In the genomic region with DNA sequence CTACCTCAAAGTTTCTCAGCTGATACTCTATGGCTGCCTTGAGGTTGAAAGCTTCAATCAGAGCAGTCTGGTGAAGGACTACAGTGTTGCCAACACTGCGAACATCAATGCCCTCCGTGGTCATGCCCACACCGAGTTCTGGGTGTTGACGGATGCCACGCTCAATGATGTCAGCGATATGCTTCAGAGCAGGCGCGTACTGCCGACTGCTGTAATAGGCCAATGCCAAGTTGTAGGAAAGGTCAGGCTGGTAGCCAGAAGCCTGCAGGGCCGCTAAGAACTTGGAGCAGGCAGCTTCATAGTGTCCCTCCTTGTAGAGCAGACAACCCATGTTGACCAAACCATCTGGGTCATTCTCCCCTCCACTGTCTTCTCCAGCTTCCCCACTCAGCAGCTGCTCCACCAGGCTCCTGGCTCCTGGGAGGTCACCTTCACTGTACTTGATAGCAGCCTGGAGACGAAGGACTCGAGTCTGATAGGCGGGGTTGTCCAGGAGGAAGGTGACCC, we compare ENCODE assay signal across 8 mouse cellular contexts. TPM values are rescaled to one million over a fixed set of nuclear protein-coding genes. Genes with fewer than 3 reads are reported as not detected.
DNase-seq lines count a peak whose midpoint lies in the region; ATAC-seq and TF ChIP-seq lines count a peak whose summit lies in the region.
"Not testable (repeated sequence)": the region's sequence is repeated elsewhere in the genome, so short reads cannot be mapped to it uniquely, and the experiment has no call there.

No protein-coding gene starts in this region.

- not testable (repeated sequence) for H3K36me3 ChIP-seq in embryonic facial prominence, embryonic 12.5 days; forebrain, postnatal 0 days (ENCODE audit: insufficient read depth); hindbrain, embryonic 10.5 days; limb, embryonic 14.5 days (ENCODE audit: control insufficient read depth, insufficient read depth, low read length); lung, embryonic 16.5 days (ENCODE audit: control insufficient read depth, insufficient read depth, low read length); neural tube, embryonic 12.5 days; thymus, adult 2 months (ENCODE audit: control insufficient read depth, insufficient read depth, low read length)

- WGBS in embryonic facial prominence, embryonic 12.5 days = 95% methylated on average over 13 of the region's 13 CpGs
- 96% methylated on average over 13 of the region's 13 CpGs for WGBS in forebrain, postnatal 0 days
- WGBS in hindbrain, embryonic 10.5 days = 97% methylated on average over 13 of the region's 13 CpGs
- WGBS in limb, embryonic 14.5 days = 97% methylated on average over 13 of the region's 13 CpGs
- 92% methylated on average over 13 of the region's 13 CpGs for WGBS in lung, embryonic 16.5 days
- WGBS in neural tube, embryonic 12.5 days = 96% methylated on average over 13 of the region's 13 CpGs
- 98% methylated on average over 13 of the region's 13 CpGs for WGBS in thymus, adult 2 months

- DNase-seq in forebrain, postnatal 0 days; hindbrain, embryonic 10.5 days (ENCODE audit: low spot score); limb, embryonic 14.5 days (ENCODE audit: low spot score); thymus, adult 2 months: not testable (repeated sequence)
- peak; percentile 12 for DNase-seq in kidney, adult 11 months

- not testable (repeated sequence) for H3K27ac ChIP-seq in embryonic facial prominence, embryonic 12.5 days; forebrain, postnatal 0 days (ENCODE audit: low read depth, low read length); limb, embryonic 14.5 days (replicated peaks; ENCODE audit: low read depth, low read length); lung, embryonic 16.5 days (ENCODE audit: low read length); neural tube, embryonic 12.5 days; thymus, adult 2 months (ENCODE audit: control insufficient read depth, insufficient read depth, low read length)
- peak overlapping the region; percentile 92 for H3K27ac ChIP-seq in hindbrain, embryonic 10.5 days

- H3K9me3 ChIP-seq in embryonic facial prominence, embryonic 12.5 days; forebrain, postnatal 0 days (ENCODE audit: low read length); hindbrain, embryonic 10.5 days; limb, embryonic 14.5 days (ENCODE audit: control insufficient read depth, low read length); lung, embryonic 16.5 days (ENCODE audit: control insufficient read depth, low read length); neural tube, embryonic 12.5 days: not testable (repeated sequence)

- TF ChIP-seq POLR2A in limb, embryonic 14.5 days (IDR thresholded peaks at IDR 0.05; ENCODE audit: borderline replicate concordance, extremely low read depth, insufficient read depth, insufficient read length); thymus, adult 2 months (IDR thresholded peaks at IDR 0.05; ENCODE audit: control insufficient read depth, extremely low read depth, insufficient read depth, low read length, poor library complexity): not testable (repeated sequence)

- TF ChIP-seq CTCF in forebrain, postnatal 0 days (IDR thresholded peaks at IDR 0.05; ENCODE audit: low read depth); thymus, adult 2 months (IDR thresholded peaks at IDR 0.05; ENCODE audit: borderline replicate concordance, control insufficient read depth, extremely low read depth, insufficient read depth, low read length, poor library complexity): not testable (repeated sequence)

- H3K9ac ChIP-seq in embryonic facial prominence, embryonic 12.5 days; forebrain, postnatal 0 days; neural tube, embryonic 12.5 days: not testable (repeated sequence)
- peak overlapping the region; percentile 47; the same call in 1 of the 2 replicates for H3K9ac ChIP-seq in limb, embryonic 14.5 days (ENCODE audit: low read depth, low read length, severe bottlenecking)
- H3K9ac ChIP-seq in lung, embryonic 16.5 days (ENCODE audit: low read length) = peak overlapping the region; percentile 68; the same call in 1 of the 2 replicates

- ATAC-seq in embryonic facial prominence, embryonic 12.5 days (ENCODE audit: insufficient number of reproducible peaks, insufficient read depth, low FRiP score, low TSS enrichment) = 0 out of 2 replicates have a peak, but pooled peaks have one; percentile 26
- ATAC-seq in forebrain, postnatal 0 days; limb, embryonic 14.5 days (ENCODE audit: low FRiP score, low read depth); lung, embryonic 16.5 days (ENCODE audit: low read depth); neural tube, embryonic 12.5 days (ENCODE audit: low FRiP score, low read depth): not testable (repeated sequence)

- H3K4me2 ChIP-seq in embryonic facial prominence, embryonic 12.5 days (replicated peaks) = peak overlapping the region; percentile 69
- peak overlapping the region; percentile 60 for H3K4me2 ChIP-seq in forebrain, postnatal 0 days (ENCODE audit: low read depth)
- peak overlapping the region; percentile 61 for H3K4me2 ChIP-seq in limb, embryonic 14.5 days (replicated peaks; ENCODE audit: low read depth, low read length, severe bottlenecking)
- peak overlapping the region; percentile 69 for H3K4me2 ChIP-seq in lung, embryonic 16.5 days (ENCODE audit: low read depth, low read length)
- peak overlapping the region; percentile 67 for H3K4me2 ChIP-seq in neural tube, embryonic 12.5 days (replicated peaks)

- not testable (repeated sequence) for H3K4me1 ChIP-seq in embryonic facial prominence, embryonic 12.5 days; forebrain, postnatal 0 days (ENCODE audit: insufficient read depth); limb, embryonic 14.5 days (ENCODE audit: control insufficient read depth, insufficient read depth, low read length); lung, embryonic 16.5 days (replicated peaks; ENCODE audit: control insufficient read depth, insufficient read depth, low read length); neural tube, embryonic 12.5 days; thymus, adult 2 months (replicated peaks; ENCODE audit: control insufficient read depth, insufficient read depth, low read length)
- peaks cover 11% of the 10 kb centered on the region for H3K4me1 ChIP-seq in hindbrain, embryonic 10.5 days (replicated peaks)

- H3K27me3 ChIP-seq in embryonic facial prominence, embryonic 12.5 days; forebrain, postnatal 0 days (ENCODE audit: insufficient read depth, low read length); hindbrain, embryonic 10.5 days (ENCODE audit: insufficient read depth, poor library complexity, severe bottlenecking); limb, embryonic 14.5 days (ENCODE audit: control insufficient read depth, insufficient read depth, low read length); lung, embryonic 16.5 days (ENCODE audit: control insufficient read depth, insufficient read depth, low read depth, low read length); neural tube, embryonic 12.5 days (replicated peaks); thymus, adult 2 months (ENCODE audit: control insufficient read depth, insufficient read depth, low read length): not testable (repeated sequence)

- H3K4me3 ChIP-seq in embryonic facial prominence, embryonic 12.5 days = peak overlapping the region; percentile 43
- peak overlapping the region; percentile 50; the same call in 1 of the 2 replicates for H3K4me3 ChIP-seq in forebrain, postnatal 0 days (ENCODE audit: low read depth, low read length)
- H3K4me3 ChIP-seq in hindbrain, embryonic 10.5 days = peak overlapping the region; percentile 57
- H3K4me3 ChIP-seq in limb, embryonic 14.5 days (replicated peaks; ENCODE audit: low read length) = peak overlapping the region; percentile 52
- peak overlapping the region; percentile 60 for H3K4me3 ChIP-seq in lung, embryonic 16.5 days (ENCODE audit: low read length)
- peak overlapping the region; percentile 45 for H3K4me3 ChIP-seq in neural tube, embryonic 12.5 days
- H3K4me3 ChIP-seq in thymus, adult 2 months (ENCODE audit: control insufficient read depth, insufficient read depth, low read length) = peak overlapping the region; percentile 54

RNA-seq across cellular contexts. Expression of a gene that starts 0.8 kb away (rescaled TPM):
- polyA plus RNA-seq in embryonic facial prominence, embryonic 12.5 days (2016; fragmentation: Nextera tagmentation; extraction: Ambion mirVana) = 8.8 and 10.6 TPM in 2 replicates
- 10.8 and 10.9 TPM in 2 replicates for total RNA-seq in forebrain, postnatal 0 days (2014; rRNA removed)
- polyA plus RNA-seq in forebrain, postnatal 0 days (2015; fragmentation: Nextera tagmentation; extraction: Ambion mirVana) = 3.9 and 4.8 TPM in 2 replicates
- 9.7 and 10.7 TPM in 2 replicates for polyA plus RNA-seq in hindbrain, embryonic 10.5 days (2016; fragmentation: Nextera tagmentation; extraction: Ambion mirVana)
- polyA plus RNA-seq in limb, embryonic 14.5 days (2012; rRNA removed) = 6.9 TPM in 2 replicates
- polyA plus RNA-seq in limb, embryonic 14.5 days (2014; fragmentation: Nextera tagmentation; extraction: Ambion mirVana) = 5.9 and 6.7 TPM in 2 replicates
- 8.9 and 10.1 TPM in 2 replicates for polyA plus RNA-seq in lung, embryonic 16.5 days (2015; fragmentation: Nextera tagmentation; extraction: Ambion mirVana)
- 8.3 and 8.5 TPM in 2 replicates for polyA plus RNA-seq in neural tube, embryonic 12.5 days (2016; fragmentation: Nextera tagmentation; extraction: Ambion mirVana)
- polyA plus RNA-seq in thymus, adult 2 months (2012; rRNA removed) = 3.5 and 3.8 TPM in 2 replicates

RNA-seq across cellular contexts. Expression of a gene that starts 3.0 kb away (rescaled TPM):
- 0.40 and 0.52 TPM in 2 replicates for polyA plus RNA-seq in embryonic facial prominence, embryonic 12.5 days (2016; fragmentation: Nextera tagmentation; extraction: Ambion mirVana)
- 0.81 and 0.92 TPM in 2 replicates for total RNA-seq in forebrain, postnatal 0 days (2014; rRNA removed)
- 0.21 and 0.24 TPM in 2 replicates for polyA plus RNA-seq in forebrain, postnatal 0 days (2015; fragmentation: Nextera tagmentation; extraction: Ambion mirVana)
- polyA plus RNA-seq in hindbrain, embryonic 10.5 days (2016; fragmentation: Nextera tagmentation; extraction: Ambion mirVana) = 0.50 and 0.72 TPM in 2 replicates
- 0.35 and 0.47 TPM in 2 replicates for polyA plus RNA-seq in limb, embryonic 14.5 days (2012; rRNA removed)
- 0.30 TPM in 2 replicates for polyA plus RNA-seq in limb, embryonic 14.5 days (2014; fragmentation: Nextera tagmentation; extraction: Ambion mirVana)
- polyA plus RNA-seq in lung, embryonic 16.5 days (2015; fragmentation: Nextera tagmentation; extraction: Ambion mirVana) = 0.34 and 0.54 TPM in 2 replicates
- polyA plus RNA-seq in neural tube, embryonic 12.5 days (2016; fragmentation: Nextera tagmentation; extraction: Ambion mirVana) = 0.93 and 1.0 TPM in 2 replicates
- polyA plus RNA-seq in thymus, adult 2 months (2012; rRNA removed) = 0.19 and 0.24 TPM in 2 replicates

RNA-seq across cellular contexts. Expression of a gene that starts 42.6 kb away (rescaled TPM):
- polyA plus RNA-seq in embryonic facial prominence, embryonic 12.5 days (2016; fragmentation: Nextera tagmentation; extraction: Ambion mirVana) = 7.5 and 9.7 TPM in 2 replicates
- 27.2 and 27.4 TPM in 2 replicates for total RNA-seq in forebrain, postnatal 0 days (2014; rRNA removed)
- 17.8 and 20.6 TPM in 2 replicates for polyA plus RNA-seq in forebrain, postnatal 0 days (2015; fragmentation: Nextera tagmentation; extraction: Ambion mirVana)
- 6.4 and 10.0 TPM in 2 replicates for polyA plus RNA-seq in hindbrain, embryonic 10.5 days (2016; fragmentation: Nextera tagmentation; extraction: Ambion mirVana)
- polyA plus RNA-seq in limb, embryonic 14.5 days (2012; rRNA removed) = 7.8 and 8.4 TPM in 2 replicates
- 10.8 and 11.2 TPM in 2 replicates for polyA plus RNA-seq in limb, embryonic 14.5 days (2014; fragmentation: Nextera tagmentation; extraction: Ambion mirVana)
- polyA plus RNA-seq in lung, embryonic 16.5 days (2015; fragmentation: Nextera tagmentation; extraction: Ambion mirVana) = 20.5 and 22.4 TPM in 2 replicates
- 8.5 and 10.2 TPM in 2 replicates for polyA plus RNA-seq in neural tube, embryonic 12.5 days (2016; fragmentation: Nextera tagmentation; extraction: Ambion mirVana)
- 3.9 and 4.4 TPM in 2 replicates for polyA plus RNA-seq in thymus, adult 2 months (2012; rRNA removed)
